Mouse (Mus musculus) C2C12 (cell line): ENCODE measurements around the gene Mavs.

ENCODE experiments used
- CTCF ChIP-seq: IDR thresholded peaks from one replicate; pipeline ENCODE4 v1.5.1; 2011; ENCODE audit not compliant: control insufficient read depth, insufficient read depth, insufficient read length
- FOSL1 ChIP-seq: IDR thresholded peaks from one replicate; pipeline ENCODE4 v1.8.0; 2011; ENCODE audit warnings: mild to moderate bottlenecking, low read length; ENCODE audit not compliant: poor library complexity, insufficient read depth, severe bottlenecking
- MAX ChIP-seq: IDR thresholded peaks from one replicate; pipeline ENCODE4 v1.6.1; 2011; ENCODE audit warnings: mild to moderate bottlenecking, control low read depth
- USF1 ChIP-seq: IDR thresholded peaks from one replicate; pipeline ENCODE4 v1.6.1; 2011; ENCODE audit warnings: low read depth, mild to moderate bottlenecking, control low read depth, moderate library complexity

DNA sequence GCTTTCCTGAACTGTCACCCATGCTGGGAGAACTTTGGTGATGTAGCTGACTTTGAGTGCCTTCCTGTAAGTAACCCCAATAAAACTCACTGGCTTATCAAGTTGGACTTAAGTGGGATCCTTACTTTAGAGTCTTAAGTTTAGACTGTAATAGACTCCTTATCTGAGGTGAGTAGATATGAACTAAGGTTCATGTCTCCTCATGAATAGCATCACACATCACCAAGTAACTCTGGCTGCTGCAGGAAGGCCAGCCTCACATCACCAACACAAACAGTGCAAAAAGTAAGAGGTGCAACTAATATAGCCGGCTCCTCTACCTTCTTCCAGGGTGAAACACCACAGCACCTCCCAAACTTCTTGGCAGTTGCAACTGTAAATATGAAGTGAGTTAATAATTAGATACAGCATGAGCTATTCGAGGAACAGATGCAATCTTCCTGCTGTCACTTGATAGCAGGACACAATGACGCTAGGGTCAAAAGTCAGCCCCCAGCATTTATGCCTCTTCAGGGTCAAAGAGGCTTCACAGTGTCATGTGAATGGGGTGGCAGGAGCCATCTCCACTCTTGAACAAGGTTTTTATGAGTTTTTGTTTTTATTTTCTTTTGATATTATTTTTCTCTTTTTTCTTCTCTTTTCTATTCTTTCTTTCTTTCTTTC, 11.9 kb upstream of the Mavs start:
- TF ChIP-seq CTCF: no peak
- TF ChIP-seq USF1: no peak
- TF ChIP-seq MAX: no peak
- no peak for TF ChIP-seq FOSL1
